Mouse (Mus musculus) MEL (cell line): Measurements from ENCODE around the gene Sel1l. TPM values are rescaled to one million over a fixed set of nuclear protein-coding genes. Genes with fewer than 3 reads are reported as not detected.

Experiments
- DNase-seq: peaks from one replicate; pipeline ENCODE4 v3.0.0; 2011; ENCODE audit warnings: low read depth, low spot score
- H3K27ac ChIP-seq: 2 replicates; pipeline ENCODE4 v1.5.1; 2012; ENCODE audit warnings: low read depth, mild to moderate bottlenecking, control low read depth, low read length, moderate library complexity; ENCODE audit not compliant: control insufficient read depth
- H3K27me3 ChIP-seq, 2 experiments: fragments of 150-350 bp in 1 of 2; sonication (generic) in 1 of 2; 2 replicates each; pipeline ENCODE4 v1.6.1; 2012; ENCODE audit warnings: low read length in 2 of 2, mild to moderate bottlenecking in 2 of 2, improper control_type of control experiment in 1 of 2, moderate library complexity in 1 of 2; ENCODE audit not compliant: insufficient read depth in 2 of 2, control insufficient read depth in 1 of 2
- H3K36me3 ChIP-seq, 2 experiments: 2 replicates each; pipeline ENCODE4 v1.6.1; 2012 to 2014; ENCODE audit warnings: low read length in 2 of 2, improper control_type of control experiment in 1 of 2, inconsistent platforms in 1 of 2, mild to moderate bottlenecking in 1 of 2; ENCODE audit not compliant: insufficient read depth in 2 of 2, control insufficient read depth in 1 of 2
- H3K4me1 ChIP-seq, 2 experiments: fragments of 150-350 bp in 1 of 2; sonication (generic) in 1 of 2; 2 replicates each; pipeline ENCODE4 v1.6.1; 2012; ENCODE audit warnings: low read length in 2 of 2, improper control_type of control experiment in 1 of 2, mild to moderate bottlenecking in 1 of 2; ENCODE audit not compliant: insufficient read depth in 2 of 2, control insufficient read depth in 1 of 2
- H3K4me3 ChIP-seq, 2 experiments: fragments of 150-350 bp in 1 of 2; sonication (generic) in 1 of 2; 2 replicates each; pipeline ENCODE4 v1.5.1; 2012; ENCODE audit warnings: low read depth in 2 of 2, low read length in 2 of 2, mild to moderate bottlenecking in 2 of 2, moderate library complexity in 2 of 2, control low read depth in 1 of 2, improper control_type of control experiment in 1 of 2; ENCODE audit not compliant: control insufficient read depth in 1 of 2, insufficient read depth in 1 of 2
- H3K79me2 ChIP-seq: 2 replicates; pipeline ENCODE4 v1.6.1; 2012; ENCODE audit warnings: mild to moderate bottlenecking, low read length, moderate library complexity; ENCODE audit not compliant: control insufficient read depth, poor library complexity, insufficient read depth
- H3K9ac ChIP-seq: 2 replicates; pipeline ENCODE4 v1.6.1; 2012; ENCODE audit warnings: low read depth, mild to moderate bottlenecking, control low read depth, low read length, moderate library complexity; ENCODE audit not compliant: control insufficient read depth, poor library complexity, severe bottlenecking
- H3K9me3 ChIP-seq: fragments of 150-350 bp; sonication (generic); replicated peaks from 2 replicates; pipeline ENCODE4 v1.6.1; 2012; ENCODE audit warnings: mild to moderate bottlenecking, low read length, improper control_type of control experiment, moderate library complexity; ENCODE audit not compliant: insufficient read depth
- BHLHE40 ChIP-seq: IDR thresholded peaks from 2 replicates; pipeline ENCODE4 v1.6.1; 2012; ENCODE audit warnings: low read depth, mild to moderate bottlenecking, inconsistent platforms, low read length, improper control_type of control experiment, borderline replicate concordance
- CHD2 ChIP-seq: IDR thresholded peaks from 2 replicates; pipeline ENCODE4 v1.6.1; 2011; ENCODE audit warnings: low read length, improper control_type of control experiment
- CTCF ChIP-seq, 3 experiments: IDR thresholded peaks in 2 of 3; conservative IDR thresholded peaks in 1 of 3; 2 replicates each; pipeline ENCODE4 v1.5.1; 2011 to 2012; ENCODE audit warnings: low read length in 3 of 3, low read depth in 2 of 3, mild to moderate bottlenecking in 2 of 3, improper control_type of control experiment in 1 of 3, inconsistent platforms in 1 of 3, mixed read lengths in 1 of 3, moderate library complexity in 1 of 3; ENCODE audit not compliant: control insufficient read depth in 1 of 3, insufficient read depth in 1 of 3, poor library complexity in 1 of 3, severe bottlenecking in 1 of 3
- E2F4 ChIP-seq: IDR thresholded peaks from 2 replicates; pipeline ENCODE4 v1.6.1; 2011; ENCODE audit warnings: low read depth, low read length, improper control_type of control experiment, borderline replicate concordance
- ELF1 ChIP-seq: IDR thresholded peaks from 2 replicates; pipeline ENCODE4 v1.6.1; 2014; ENCODE audit warnings: low read depth, mild to moderate bottlenecking, inconsistent platforms, low read length, improper control_type of control experiment, moderate library complexity
- EP300 ChIP-seq, 2 experiments: IDR thresholded peaks; 2 replicates each; pipeline ENCODE4 v1.6.1; 2011; ENCODE audit warnings: improper control_type of control experiment in 2 of 2, low read length in 2 of 2, low read depth in 1 of 2, mild to moderate bottlenecking in 1 of 2
- ETS1 ChIP-seq: IDR thresholded peaks from 2 replicates; pipeline ENCODE4 v1.6.1; 2012; ENCODE audit warnings: low read depth, mild to moderate bottlenecking, inconsistent platforms, low read length, improper control_type of control experiment, moderate library complexity
- GABPA ChIP-seq: IDR thresholded peaks from 2 replicates; pipeline ENCODE4 v1.6.1; 2012; ENCODE audit warnings: low read depth, mild to moderate bottlenecking, inconsistent platforms, low read length, improper control_type of control experiment, moderate library complexity
- HCFC1 ChIP-seq: IDR thresholded peaks from 2 replicates; pipeline ENCODE4 v1.6.1; 2012; ENCODE audit warnings: low read depth, mild to moderate bottlenecking, inconsistent platforms, low read length, improper control_type of control experiment, moderate library complexity
- MAFK ChIP-seq: IDR thresholded peaks from 2 replicates; pipeline ENCODE4 v1.6.1; 2011; ENCODE audit warnings: low read depth, mild to moderate bottlenecking, low read length, improper control_type of control experiment, borderline replicate concordance
- MEF2A ChIP-seq: IDR thresholded peaks from 2 replicates; pipeline ENCODE4 v1.6.1; 2014; ENCODE audit warnings: low read depth, mild to moderate bottlenecking, inconsistent platforms, low read length, improper control_type of control experiment; ENCODE audit not compliant: poor library complexity, insufficient replicate concordance, severe bottlenecking; ENCODE audit errors: extremely low read depth
- MXI1 ChIP-seq: IDR thresholded peaks from 2 replicates; pipeline ENCODE4 v1.6.1; 2011; ENCODE audit warnings: mild to moderate bottlenecking, low read depth, low read length, improper control_type of control experiment
- NRF1 ChIP-seq: IDR thresholded peaks from 2 replicates; pipeline ENCODE4 v1.6.1; 2014; ENCODE audit warnings: low read depth, mild to moderate bottlenecking, inconsistent platforms, low read length, improper control_type of control experiment, moderate library complexity; ENCODE audit not compliant: poor library complexity, insufficient read depth, severe bottlenecking
- POLR2A ChIP-seq, 2 experiments: IDR thresholded peaks; 2 replicates each; pipeline ENCODE4 v1.6.1; 2011 to 2012; ENCODE audit warnings: low read length in 2 of 2, mild to moderate bottlenecking in 2 of 2, control low read depth in 1 of 2, improper control_type of control experiment in 1 of 2, low read depth in 1 of 2, moderate library complexity in 1 of 2; ENCODE audit not compliant: control insufficient read depth in 1 of 2, insufficient read depth in 1 of 2, poor library complexity in 1 of 2
- POLR2AphosphoS2 ChIP-seq: IDR thresholded peaks from 2 replicates; pipeline ENCODE4 v1.6.1; 2011; ENCODE audit warnings: low read length, improper control_type of control experiment
- RCOR1 ChIP-seq: IDR thresholded peaks from 2 replicates; pipeline ENCODE4 v1.6.1; 2012; ENCODE audit warnings: low read depth, mild to moderate bottlenecking, inconsistent platforms, low read length, improper control_type of control experiment
- SMC3 ChIP-seq: IDR thresholded peaks from 2 replicates; pipeline ENCODE4 v1.6.1; 2011; ENCODE audit warnings: low read depth, low read length, improper control_type of control experiment
- TAL1 ChIP-seq: IDR thresholded peaks from 2 replicates; pipeline ENCODE4 v1.6.1; 2012; ENCODE audit warnings: mild to moderate bottlenecking, inconsistent platforms, low read length, moderate library complexity, mixed read lengths
- TBP ChIP-seq: IDR thresholded peaks from 2 replicates; pipeline ENCODE4 v1.8.0; 2011; ENCODE audit warnings: low read depth, low read length, improper control_type of control experiment
- TCF12 ChIP-seq: IDR thresholded peaks from 2 replicates; pipeline ENCODE4 v1.6.1; 2014; ENCODE audit warnings: low read depth, mild to moderate bottlenecking, inconsistent platforms, low read length, improper control_type of control experiment, moderate library complexity
- USF2 ChIP-seq, 2 experiments: IDR thresholded peaks; 2 replicates each; pipeline ENCODE4 v1.6.1; 2011 to 2012; ENCODE audit warnings: improper control_type of control experiment in 2 of 2, low read length in 2 of 2, borderline replicate concordance in 1 of 2, inconsistent platforms in 1 of 2, low read depth in 1 of 2, mild to moderate bottlenecking in 1 of 2; ENCODE audit not compliant: insufficient read depth in 1 of 2
- ZMIZ1 ChIP-seq: IDR thresholded peaks from 2 replicates; pipeline ENCODE4 v1.6.1; 2012; ENCODE audit warnings: low read depth, mild to moderate bottlenecking, inconsistent platforms, low read length, improper control_type of control experiment, moderate library complexity
- ZNF384 ChIP-seq: IDR thresholded peaks from 2 replicates; pipeline ENCODE4 v1.6.1; 2012; ENCODE audit warnings: low read depth, mild to moderate bottlenecking, inconsistent platforms, low read length, improper control_type of control experiment
- polyA plus RNA-seq, 2 experiments: library from polyadenylated mRNA; stranded (reverse) in 1 of 2; unstranded in 1 of 2; fragments of >175 nt in 1 of 2; fragments of >200 nt in 1 of 2; gene quantifications; 2 replicates each; pipeline versions ENCODE4 v1.2.1 to v1.2.4; 2012; ENCODE audit warnings: low replicate concordance in 2 of 2, low read depth in 1 of 2; ENCODE audit not compliant: insufficient read length in 2 of 2, insufficient read depth in 1 of 2, missing spikeins in 1 of 2
- total RNA-seq: library from RNA; depleted of rRNA; stranded (reverse); fragments of 300-350 nt; gene quantifications from 2 replicates; pipeline ENCODE4 v1.2.3, GENCODE M21; 2012

Gene Sel1l
- total and polyA plus RNA-seq, 3 experiments = 32.0 to 299 (median 35.6) TPM

GRCm38 (mm10) chr12:91807095-91807494, 41.9 kb downstream of the Sel1l start:
- H3K36me3 ChIP-seq = peaks cover 0 to 2% of the 10 kb centered on the region in 2 experiments; a peak in 1 of 4 replicates
- DNase-seq = no peak
- no peaks in the 10 kb centered on the region for H3K79me2 ChIP-seq
- no peaks in the 10 kb centered on the region for H3K4me1 ChIP-seq
- no peak overlapping the region for H3K4me3 ChIP-seq
- H3K9ac ChIP-seq = no peak overlapping the region
- TF ChIP-seq SMC3 (no peak), USF2 (IDR thresholded peaks at IDR 0.05; ENCODE audit: borderline replicate concordance in 1 of 2, insufficient read depth in 1 of 2, low read depth in 1 of 2, low read length in 2 of 2) (no peak), HCFC1 (no peak), EP300 (IDR thresholded peaks at IDR 0.05; ENCODE audit: low read depth in 1 of 2, low read length in 2 of 2) (no peak), ZNF384 (no peak), TBP (no peak), GABPA (no peak), NRF1 (no peak), ZMIZ1 (no peak), E2F4 (no peak), RCOR1 (no peak), ELF1 (no peak), ETS1 (no peak), MEF2A (no peak)
- no peak overlapping the region for H3K27ac ChIP-seq
- H3K27me3 ChIP-seq = no peaks in the 10 kb centered on the region
- H3K9me3 ChIP-seq = no peaks in the 10 kb centered on the region

GRCm38 (mm10) chr12:91804262-91804661, 44.7 kb downstream of the Sel1l start:
- Histone ChIP-seq H3K27ac (no peak overlapping the region), H3K4me3 (no peak overlapping the region), H3K9me3 (no peaks in the 10 kb centered on the region), H3K9ac (no peak overlapping the region), H3K4me1 (peaks cover 5 to 13% of the 10 kb centered on the region in 2 experiments; a peak in 3 of 4 replicates), H3K36me3 (peaks cover 2 to 8% of the 10 kb centered on the region in 2 experiments; a peak in 3 of 4 replicates), H3K27me3 (no peaks in the 10 kb centered on the region)
- DNase-seq = no peak
- TF ChIP-seq TCF12 = no peak
- no peak for TF ChIP-seq CHD2
- TF ChIP-seq MXI1 = no peak
- no peak for TF ChIP-seq POLR2A (IDR thresholded peaks at IDR 0.05; ENCODE audit: control insufficient read depth in 1 of 2, insufficient read depth in 1 of 2, low read depth in 1 of 2, low read length in 2 of 2, poor library complexity in 1 of 2)
- TF ChIP-seq MEF2A = no peak
- no peak for TF ChIP-seq NRF1
- no peak for TF ChIP-seq CTCF (IDR thresholded peaks at IDR 0.05 in 2 of 3, conservative IDR thresholded peaks at IDR 0.05 in 1 of 3; ENCODE audit: control insufficient read depth in 1 of 3, insufficient read depth in 1 of 3, low read depth in 2 of 3, low read length in 3 of 3, poor library complexity in 1 of 3, severe bottlenecking in 1 of 3)
- TF ChIP-seq SMC3 = no peak
- TF ChIP-seq GABPA = no peak
- no peak for TF ChIP-seq ZMIZ1
- TF ChIP-seq BHLHE40 = no peak
- TF ChIP-seq USF2 (IDR thresholded peaks at IDR 0.05; ENCODE audit: borderline replicate concordance in 1 of 2, insufficient read depth in 1 of 2, low read depth in 1 of 2, low read length in 2 of 2) = no peak
- TF ChIP-seq POLR2AphosphoS2 = no peak
- TF ChIP-seq MAFK = no peak
- no peak for TF ChIP-seq TAL1
- TF ChIP-seq, all 39 proteins: peak for 0
- no peaks in the 10 kb centered on the region for H3K79me2 ChIP-seq
